In the genomic region with DNA sequence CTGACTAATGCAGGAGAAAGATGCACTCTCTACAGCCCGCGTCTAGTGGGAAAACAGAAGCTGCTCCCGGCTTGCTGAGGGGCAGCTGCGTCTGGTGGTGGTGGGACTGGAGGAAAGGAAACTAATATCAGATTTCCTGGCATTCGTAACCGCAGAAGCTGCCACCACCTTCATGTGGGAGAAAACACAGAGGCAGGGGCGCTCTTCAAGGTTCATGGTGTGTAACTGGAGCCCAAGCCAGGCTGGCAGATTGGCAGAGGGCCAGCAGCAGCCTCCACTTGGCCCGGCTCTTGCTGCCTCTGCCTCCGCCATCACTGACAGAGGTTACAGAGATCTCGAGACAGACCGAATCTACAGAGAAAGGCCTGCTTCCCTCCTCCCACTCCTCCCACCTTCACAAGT, we compare ENCODE assay signal across 7 mouse cellular contexts.
DNase-seq lines count a peak whose midpoint lies in the region.

No protein-coding gene starts in this region.

- H3K9me3 ChIP-seq in forebrain, embryonic 10.5 days, result no peaks in the 10 kb centered on the region

- no peaks in the 10 kb centered on the region for H3K27me3 ChIP-seq in forebrain, embryonic 10.5 days (ENCODE audit: poor library complexity, severe bottlenecking)

- peak; percentile 66 for DNase-seq in CD4-positive helper T cell, adult 2 months (ENCODE audit: low read depth, low spot score)
- DNase-seq in NIH3T3 (ENCODE audit: low read depth), result peak; percentile 11
- DNase-seq in forebrain, embryonic 10.5 days (ENCODE audit: extremely low spot score, low spot score), result no peak
- DNase-seq in heart, postnatal 36 days, result peak; percentile 12 to 36
- DNase-seq in kidney, postnatal 36 days, result peak; percentile 72 to 87
- peak; percentile 56 for DNase-seq in lung, postnatal 10 days
- peak; percentile 49 for DNase-seq in retina, embryonic 14.5 days (ENCODE audit: low spot score)

- no peaks in the 10 kb centered on the region for H3K36me3 ChIP-seq in forebrain, embryonic 10.5 days (replicated peaks)

- H3K4me1 ChIP-seq in forebrain, embryonic 10.5 days, result peaks cover 11% of the 10 kb centered on the region

- intact Hi-C loops in heart, postnatal 36 days (cut with DNase I), result no loop called here

- no peak overlapping the region for H3K4me3 ChIP-seq in forebrain, embryonic 10.5 days

- H3K27ac ChIP-seq in forebrain, embryonic 10.5 days, result peak overlapping the region; percentile 56; the same call in 1 of the 2 replicates

- 55% methylated on average over 11 of the region's 11 CpGs for WGBS in forebrain, embryonic 10.5 days
